Mouse (Mus musculus): ENCODE measurements at regions not wholly inside any gene's neighbourhood (a gene's known extent, or its start where the extent isn't known, plus 50 kb on each side); places are given as distances from the start of the nearest gene placed in this dataset.
"Not testable (repeated sequence)": the region's sequence is repeated elsewhere in the genome, so short reads cannot be mapped to it uniquely, and the experiment has no call there.

GRCm38 (mm10) chr1:29737062-29737461, 957.0 kb upstream of the Gm597 start:
- DNase-seq; H3K4me1 ChIP-seq (ENCODE audit: insufficient read depth); H3K4me3 ChIP-seq (ENCODE audit: low read depth, low read length); H3K9me3 ChIP-seq (ENCODE audit: low read length); H3K36me3 ChIP-seq (replicated peaks; ENCODE audit: insufficient read depth, low read length); H3K4me2 ChIP-seq (ENCODE audit: low read depth, low read length); ATAC-seq; H3K9ac ChIP-seq (replicated peaks); H3K27ac ChIP-seq (ENCODE audit: low read depth); H3K27me3 ChIP-seq (ENCODE audit: insufficient read depth, low read length): not testable (repeated sequence)
- 78% methylated on average over 22 of the region's 22 CpGs for WGBS (ENCODE audit: insufficient replicate concordance)

DNA sequence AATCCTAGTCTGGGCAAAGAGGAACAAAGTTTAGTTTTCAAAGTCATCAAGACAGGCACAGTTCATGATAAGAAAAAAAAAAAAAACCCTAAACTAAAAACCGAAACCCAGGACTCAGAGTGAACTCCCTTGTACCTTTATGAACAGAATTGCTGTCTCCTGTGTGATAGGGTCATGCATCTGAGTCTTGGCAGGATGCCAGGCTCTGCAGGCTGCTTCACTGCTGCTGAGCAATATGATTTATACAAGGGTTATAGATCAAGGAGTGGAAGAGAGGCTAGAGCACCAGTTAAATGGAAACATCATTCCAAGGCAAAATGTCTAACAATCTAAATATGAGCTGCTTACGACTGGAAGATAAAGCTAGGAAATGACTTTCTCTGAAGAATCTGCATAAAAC, 951.9 kb upstream of the Gm597 start:
- no peak overlapping the region for H3K27ac ChIP-seq (ENCODE audit: low read depth)
- no peak for TF ChIP-seq CTCF (IDR thresholded peaks at IDR 0.05; ENCODE audit: low read depth)
- TF ChIP-seq EP300 (IDR thresholded peaks at IDR 0.05; ENCODE audit: low read depth) = no peak
- ATAC-seq (no peak), DNase-seq (peak; percentile 11)
- H3K4me2 ChIP-seq (ENCODE audit: low read depth, low read length) = no peak overlapping the region
- no peaks in the 10 kb centered on the region for H3K9me3 ChIP-seq (ENCODE audit: low read length)
- no peaks in the 10 kb centered on the region for H3K27me3 ChIP-seq (ENCODE audit: insufficient read depth, low read length)
- 70% methylated on average over 2 of the region's 2 CpGs for WGBS (ENCODE audit: insufficient replicate concordance)
- H3K36me3 ChIP-seq (replicated peaks; ENCODE audit: insufficient read depth, low read length) = no peaks in the 10 kb centered on the region
- H3K9ac ChIP-seq (replicated peaks) = no peak overlapping the region
- no peaks in the 10 kb centered on the region for H3K4me1 ChIP-seq (ENCODE audit: insufficient read depth)
- H3K4me3 ChIP-seq (ENCODE audit: low read depth, low read length) = no peak overlapping the region
